Mouse (Mus musculus): Measurements from ENCODE around the gene Tdp2. TPM values are rescaled to one million over a fixed set of nuclear protein-coding genes. Genes with fewer than 3 reads are reported as not detected.

The Tdp2 gene
- polyA plus RNA-seq (2014; fragmentation: Nextera tagmentation; extraction: Ambion mirVana), result 79.9 and 87.4 TPM in 2 replicates

GRCm38 (mm10) chr13:24831353-24832130 is at the start of gene Tdp2, which contains the start of gene Acot13:
Tdp2 (plus strand) TSS chr13:24831679.
Acot13 (minus strand) TSS chr13:24831540.
- Histone ChIP-seq H3K4me3 (ENCODE audit: low read depth, low read length) (peak within 1 kb of the TSS; percentile 90), H3K9ac (ENCODE audit: low read length) (peak within 1 kb of the TSS; percentile 95), H3K36me3 (ENCODE audit: control insufficient read depth, insufficient read depth, low read length) (no peaks in the 10 kb centered on the region; the same call in 1 of the 2 replicates), H3K4me1 (replicated peaks; ENCODE audit: control insufficient read depth, insufficient read depth, low read length) (peaks cover 8% of the 10 kb centered on the region), H3K27ac (ENCODE audit: low read depth, low read length) (peak within 1 kb of the TSS; percentile 91), H3K4me2 (ENCODE audit: low read depth, low read length, severe bottlenecking) (peak within 1 kb of the TSS; percentile 47), H3K9me3 (ENCODE audit: control insufficient read depth, low read length) (no peaks in the 10 kb centered on the region), H3K27me3 (ENCODE audit: control insufficient read depth, insufficient read depth, low read length) (no peaks in the 10 kb centered on the region)
- ATAC-seq (replicated peaks; ENCODE audit: low FRiP score), result peak; percentile 97
- DNase-seq (ENCODE audit: low spot score), result peak; percentile 100
- under 1% methylated on average over 85 of the region's 90 CpGs for WGBS

GRCm38 (mm10) chr13:24781916-24782315 is 49.6 kb upstream of the Tdp2 start:
- ATAC-seq (replicated peaks; ENCODE audit: low FRiP score) (no peak), DNase-seq (ENCODE audit: low spot score) (no peak)
- Histone ChIP-seq H3K4me1 (replicated peaks; ENCODE audit: control insufficient read depth, insufficient read depth, low read length) (no peaks in the 10 kb centered on the region), H3K9ac (ENCODE audit: low read length) (no peak overlapping the region), H3K9me3 (ENCODE audit: control insufficient read depth, low read length) (no peaks in the 10 kb centered on the region), H3K36me3 (ENCODE audit: control insufficient read depth, insufficient read depth, low read length) (no peaks in the 10 kb centered on the region), H3K4me3 (ENCODE audit: low read depth, low read length) (no peak overlapping the region), H3K4me2 (ENCODE audit: low read depth, low read length, severe bottlenecking) (no peak overlapping the region), H3K27me3 (ENCODE audit: control insufficient read depth, insufficient read depth, low read length) (no peaks in the 10 kb centered on the region), H3K27ac (ENCODE audit: low read depth, low read length) (no peak overlapping the region)
- 81% methylated on average over 5 of the region's 5 CpGs for WGBS

GRCm38 (mm10) chr13:24786014-24786490 is 45.4 kb upstream of the Tdp2 start:
- Histone ChIP-seq H3K36me3 (ENCODE audit: control insufficient read depth, insufficient read depth, low read length) (no peaks in the 10 kb centered on the region), H3K27me3 (ENCODE audit: control insufficient read depth, insufficient read depth, low read length) (no peaks in the 10 kb centered on the region), H3K27ac (ENCODE audit: low read depth, low read length) (no peak overlapping the region), H3K4me2 (ENCODE audit: low read depth, low read length, severe bottlenecking) (no peak overlapping the region), H3K9ac (ENCODE audit: low read length) (no peak overlapping the region), H3K4me1 (replicated peaks; ENCODE audit: control insufficient read depth, insufficient read depth, low read length) (no peaks in the 10 kb centered on the region), H3K9me3 (ENCODE audit: control insufficient read depth, low read length) (no peaks in the 10 kb centered on the region), H3K4me3 (ENCODE audit: low read depth, low read length) (no peak overlapping the region)
- ATAC-seq (replicated peaks; ENCODE audit: low FRiP score) (no peak), DNase-seq (ENCODE audit: low spot score) (no peak)
- 57% methylated on average over 11 of the region's 11 CpGs for WGBS

GRCm38 (mm10) chr13:24787477-24787876 is 44.0 kb upstream of the Tdp2 start:
- Histone ChIP-seq H3K27me3 (ENCODE audit: control insufficient read depth, insufficient read depth, low read length) (no peaks in the 10 kb centered on the region), H3K4me1 (replicated peaks; ENCODE audit: control insufficient read depth, insufficient read depth, low read length) (no peaks in the 10 kb centered on the region), H3K9me3 (ENCODE audit: control insufficient read depth, low read length) (no peaks in the 10 kb centered on the region), H3K27ac (ENCODE audit: low read depth, low read length) (no peak overlapping the region), H3K4me3 (ENCODE audit: low read depth, low read length) (no peak overlapping the region), H3K9ac (ENCODE audit: low read length) (no peak overlapping the region), H3K4me2 (ENCODE audit: low read depth, low read length, severe bottlenecking) (no peak overlapping the region), H3K36me3 (ENCODE audit: control insufficient read depth, insufficient read depth, low read length) (no peaks in the 10 kb centered on the region)
- no peak for ATAC-seq (replicated peaks; ENCODE audit: low FRiP score)
- WGBS, result 89% methylated on average over 5 of the region's 5 CpGs
- no peak for DNase-seq (ENCODE audit: low spot score)

GRCm38 (mm10) chr13:24791349-24791748 is 40.1 kb upstream of the Tdp2 start:
- DNase-seq (ENCODE audit: low spot score) (no peak), ATAC-seq (replicated peaks; ENCODE audit: low FRiP score) (no peak)
- H3K27ac ChIP-seq (ENCODE audit: low read depth, low read length), result no peak overlapping the region
- H3K27me3 ChIP-seq (ENCODE audit: control insufficient read depth, insufficient read depth, low read length), result no peaks in the 10 kb centered on the region
- H3K4me3 ChIP-seq (ENCODE audit: low read depth, low read length), result no peak overlapping the region
- no peaks in the 10 kb centered on the region for H3K4me1 ChIP-seq (replicated peaks; ENCODE audit: control insufficient read depth, insufficient read depth, low read length)
- H3K4me2 ChIP-seq (ENCODE audit: low read depth, low read length, severe bottlenecking), result no peak overlapping the region
- no peaks in the 10 kb centered on the region for H3K36me3 ChIP-seq (ENCODE audit: control insufficient read depth, insufficient read depth, low read length)
- no peak overlapping the region for H3K9ac ChIP-seq (ENCODE audit: low read length)
- 65% methylated on average over 2 of the region's 2 CpGs for WGBS
- no peaks in the 10 kb centered on the region for H3K9me3 ChIP-seq (ENCODE audit: control insufficient read depth, low read length)

GRCm38 (mm10) chr13:24792411-24793045 is 39.0 kb upstream of the Tdp2 start:
- H3K4me3 ChIP-seq (ENCODE audit: low read depth, low read length), result no peak overlapping the region
- no peaks in the 10 kb centered on the region for H3K4me1 ChIP-seq (replicated peaks; ENCODE audit: control insufficient read depth, insufficient read depth, low read length)
- H3K9me3 ChIP-seq (ENCODE audit: control insufficient read depth, low read length), result no peaks in the 10 kb centered on the region
- H3K27ac ChIP-seq (ENCODE audit: low read depth, low read length), result no peak overlapping the region
- no peaks in the 10 kb centered on the region for H3K27me3 ChIP-seq (ENCODE audit: control insufficient read depth, insufficient read depth, low read length)
- DNase-seq (ENCODE audit: low spot score) (no peak), ATAC-seq (replicated peaks; ENCODE audit: low FRiP score) (no peak)
- H3K36me3 ChIP-seq (ENCODE audit: control insufficient read depth, insufficient read depth, low read length), result no peaks in the 10 kb centered on the region
- WGBS, result 91% methylated on average over 9 of the region's 9 CpGs
- no peak overlapping the region for H3K4me2 ChIP-seq (ENCODE audit: low read depth, low read length, severe bottlenecking)
- no peak overlapping the region for H3K9ac ChIP-seq (ENCODE audit: low read length)

- no peak overlapping the region for H3K4me2 ChIP-seq (ENCODE audit: low read depth, low read length, severe bottlenecking)
- H3K36me3 ChIP-seq (ENCODE audit: control insufficient read depth, insufficient read depth, low read length), result no peaks in the 10 kb centered on the region
- no peaks in the 10 kb centered on the region for H3K4me1 ChIP-seq (replicated peaks; ENCODE audit: control insufficient read depth, insufficient read depth, low read length)
- H3K27me3 ChIP-seq (ENCODE audit: control insufficient read depth, insufficient read depth, low read length), result no peaks in the 10 kb centered on the region
- H3K4me3 ChIP-seq (ENCODE audit: low read depth, low read length), result no peak overlapping the region
- H3K9ac ChIP-seq (ENCODE audit: low read length), result no peak overlapping the region
- H3K27ac ChIP-seq (ENCODE audit: low read depth, low read length), result no peak overlapping the region
- DNase-seq (ENCODE audit: low spot score), result no peak
- ATAC-seq (replicated peaks; ENCODE audit: low FRiP score), result no peak
- WGBS, result 95% methylated on average over 4 of the region's 4 CpGs
- no peaks in the 10 kb centered on the region for H3K9me3 ChIP-seq (ENCODE audit: control insufficient read depth, low read length)
These were observed 32.8 kb upstream of the Tdp2 start for GRCm38 (mm10) chr13:24798686-24799085.

GRCm38 (mm10) chr13:24799378-24799777 is 32.1 kb upstream of the Tdp2 start:
- H3K9me3 ChIP-seq (ENCODE audit: control insufficient read depth, low read length), result no peaks in the 10 kb centered on the region
- H3K4me1 ChIP-seq (replicated peaks; ENCODE audit: control insufficient read depth, insufficient read depth, low read length), result no peaks in the 10 kb centered on the region
- no peak for ATAC-seq (replicated peaks; ENCODE audit: low FRiP score)
- H3K9ac ChIP-seq (ENCODE audit: low read length), result no peak overlapping the region; the same call in 1 of the 2 replicates
- peak overlapping the region; percentile 81; the same call in 1 of the 2 replicates for H3K4me2 ChIP-seq (ENCODE audit: low read depth, low read length, severe bottlenecking)
- H3K27ac ChIP-seq (ENCODE audit: low read depth, low read length), result no peak overlapping the region
- no peaks in the 10 kb centered on the region for H3K27me3 ChIP-seq (ENCODE audit: control insufficient read depth, insufficient read depth, low read length)
- H3K36me3 ChIP-seq (ENCODE audit: control insufficient read depth, insufficient read depth, low read length), result no peaks in the 10 kb centered on the region
- H3K4me3 ChIP-seq (ENCODE audit: low read depth, low read length), result no peak overlapping the region
- WGBS, result 67% methylated on average over 5 of the region's 5 CpGs
- DNase-seq (ENCODE audit: low spot score), result no peak

Measured in forebrain, embryonic 11.5 days (tissue).